Mouse (Mus musculus) ovary, postnatal 36 days (tissue): ENCODE measurements at regions not wholly inside any gene's neighbourhood (a gene's known extent, or its start where the extent isn't known, plus 50 kb on each side); places are given as distances from the start of the nearest gene placed in this dataset.

Experiments
- DNase-seq: peaks from one replicate; pipeline ENCODE4 v3.0.0; 2022; ENCODE audit warnings: low spot score, mixed read lengths

- DNase-seq: no peak
These were observed 897.5 kb upstream of the Slc10a2 start for GRCm38 (mm10) chr8:6002612-6003011.

- DNase-seq: no peak
These were observed 889.7 kb upstream of the Slc10a2 start for GRCm38 (mm10) chr8:5994846-5995245.

- no peak for DNase-seq
These were observed 860.4 kb upstream of the Slc10a2 start for GRCm38 (mm10) chr8:5965403-5966015.

GRCm38 (mm10) chr8:5964299-5964698 is 859.1 kb upstream of the Slc10a2 start:
- no peak for DNase-seq

- DNase-seq: no peak
These were observed 832.9 kb upstream of the Slc10a2 start for GRCm38 (mm10) chr8:5938057-5938456.

GRCm38 (mm10) chr8:5918136-5918535 is 813.0 kb upstream of the Slc10a2 start:
- DNase-seq: no peak
